Mouse (Mus musculus) heart, embryonic 14.5 days (tissue): ENCODE measurements at regions not wholly inside any gene's neighbourhood (a gene's known extent, or its start where the extent isn't known, plus 50 kb on each side); places are given as distances from the start of the nearest gene placed in this dataset.

ENCODE experiments used
- ATAC-seq: fragments of 200-750 bp; cut with Nextera tagmentation; 2 replicates; pipeline ENCODE4 v1.8.0; 2017; ENCODE audit warnings: low read depth, moderate TSS enrichment; ENCODE audit not compliant: insufficient number of reproducible peaks, insufficient read depth, low FRiP score
- H3K27ac ChIP-seq, 2 experiments: fragments of 200-500 bp in 1 of 2; fragments of 300-500 bp in 1 of 2; sonication (generic) in 1 of 2; replicated peaks in 1 of 2; 2 replicates each; pipeline ENCODE4 v1.5.1; 2012 to 2014; ENCODE audit warnings: low read depth in 2 of 2, low read length in 2 of 2, control low read depth in 1 of 2, mild to moderate bottlenecking in 1 of 2, mixed read lengths in 1 of 2; ENCODE audit not compliant: control insufficient read depth in 1 of 2, insufficient read depth in 1 of 2
- H3K27me3 ChIP-seq: fragments of 300-500 bp; sonication (generic); 2 replicates; pipeline ENCODE4 v1.6.1; 2014; ENCODE audit warnings: mild to moderate bottlenecking, low read length, control low read depth; ENCODE audit not compliant: control insufficient read depth, insufficient read depth
- H3K36me3 ChIP-seq: fragments of 300-500 bp; sonication (generic); 2 replicates; pipeline ENCODE4 v1.6.1; 2014; ENCODE audit warnings: mild to moderate bottlenecking, control low read depth, low read length, mixed read lengths; ENCODE audit not compliant: control insufficient read depth, insufficient read depth
- H3K4me1 ChIP-seq, 2 experiments: fragments of 200-500 bp in 1 of 2; fragments of 300-500 bp in 1 of 2; sonication (generic) in 1 of 2; 2 replicates each; pipeline ENCODE4 v1.6.1; 2012 to 2014; ENCODE audit warnings: low read length in 2 of 2, control low read depth in 1 of 2, mixed read lengths in 1 of 2; ENCODE audit not compliant: control insufficient read depth in 2 of 2, insufficient read depth in 2 of 2
- H3K4me2 ChIP-seq: fragments of 300-500 bp; sonication (generic); 2 replicates; pipeline ENCODE4 v1.6.1; 2014; ENCODE audit warnings: mild to moderate bottlenecking, low read length
- H3K4me3 ChIP-seq, 2 experiments: fragments of 200-500 bp in 1 of 2; fragments of 300-500 bp in 1 of 2; sonication (generic) in 1 of 2; 2 replicates each; pipeline ENCODE4 v1.5.1; 2012 to 2014; ENCODE audit warnings: low read length in 2 of 2, mild to moderate bottlenecking in 2 of 2, control low read depth in 1 of 2, low read depth in 1 of 2, moderate library complexity in 1 of 2; ENCODE audit not compliant: control insufficient read depth in 1 of 2, insufficient read depth in 1 of 2
- H3K9ac ChIP-seq: fragments of 300-500 bp; sonication (generic); 2 replicates; pipeline ENCODE4 v1.6.1; 2014; ENCODE audit warnings: mild to moderate bottlenecking, low read length
- H3K9me3 ChIP-seq: fragments of 300-500 bp; sonication (generic); 2 replicates; pipeline ENCODE4 v1.6.1; 2016; ENCODE audit warnings: low read length, control low read depth; ENCODE audit not compliant: control insufficient read depth
- WGBS: fragments of 180-500 bp; shearing (Covaris S2); extraction: QIAGEN DNeasy Blood & Tissue Kit; methylation state at CpG from one replicate; pipeline ENCODE4 v1.1.7; 2014; 5-methylcytosine and 5-hydroxymethylcytosine counted together

GRCm38 (mm10) chr4:29135685-29136385, 322.9 kb downstream of the Epha7 start:
- H3K36me3 ChIP-seq: no peaks in the 10 kb centered on the region
- H3K4me2 ChIP-seq: no peak overlapping the region
- H3K9ac ChIP-seq: no peak overlapping the region
- H3K9me3 ChIP-seq: no peaks in the 10 kb centered on the region
- no peak for ATAC-seq
- no peaks in the 10 kb centered on the region for H3K27me3 ChIP-seq
- peaks cover 3 to 6% of the 10 kb centered on the region in 2 experiments; a peak in 2 of 4 replicates for H3K4me1 ChIP-seq
- WGBS: 41% methylated on average over 5 of the region's 5 CpGs
- no peak overlapping the region for H3K4me3 ChIP-seq
- no peak overlapping the region for H3K27ac ChIP-seq

DNA sequence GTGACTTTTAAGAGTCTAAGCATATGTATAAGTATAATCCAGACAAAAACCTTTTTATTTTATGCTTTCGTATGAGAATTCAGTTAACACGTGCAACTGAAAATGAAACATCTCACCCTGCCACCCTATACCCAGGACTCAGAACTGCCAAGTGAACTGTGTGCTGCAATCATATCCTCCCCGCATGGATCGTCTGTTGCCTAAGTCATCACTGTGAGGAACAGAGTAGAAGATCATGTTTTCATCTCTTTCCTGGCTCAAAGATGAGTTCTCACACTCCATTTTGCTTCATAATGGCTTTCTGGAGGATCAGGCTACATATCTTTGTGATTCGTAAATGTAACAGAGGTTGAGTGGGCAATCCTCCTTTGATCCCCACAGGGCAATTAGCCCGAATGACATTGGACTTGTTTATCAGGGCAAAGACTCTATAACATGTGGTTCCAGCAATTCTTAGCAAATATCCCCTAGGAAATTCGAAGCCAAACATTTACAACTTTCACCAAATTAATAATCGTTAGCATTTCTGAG, 325.9 kb downstream of the Epha7 start:
- 85% methylated on average over 8 of the region's 8 CpGs for WGBS

DNA sequence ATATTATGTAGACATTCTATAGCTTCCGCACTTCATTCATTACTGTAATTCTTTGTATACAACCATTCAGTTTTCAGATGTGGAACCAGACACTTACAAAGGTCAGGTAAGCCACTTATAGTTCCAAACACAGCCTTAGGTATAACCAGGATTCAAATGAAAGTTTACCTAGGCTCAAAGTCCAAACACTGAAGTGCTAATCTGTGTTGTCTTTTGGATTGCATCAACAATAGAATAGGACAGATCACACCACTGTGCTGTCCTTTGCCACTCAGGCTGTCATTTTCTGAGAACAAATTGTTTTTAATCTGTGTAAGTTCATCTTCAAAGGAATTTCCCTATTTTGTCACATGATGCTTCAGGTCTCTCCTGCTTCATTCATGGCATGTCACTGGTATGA, 330.5 kb downstream of the Epha7 start:
- Histone ChIP-seq H3K4me2 (no peak overlapping the region), H3K4me3 (no peak overlapping the region), H3K27ac (no peak overlapping the region), H3K36me3 (no peaks in the 10 kb centered on the region), H3K9ac (no peak overlapping the region), H3K9me3 (no peaks in the 10 kb centered on the region), H3K27me3 (no peaks in the 10 kb centered on the region), H3K4me1 (no peaks in the 10 kb centered on the region)
- 97% methylated on average over 1 of the region's 1 CpGs for WGBS
- no peak for ATAC-seq

More for the DNA sequence above, 325.9 kb downstream of the Epha7 start:
- Histone ChIP-seq H3K4me1 (no peaks in the 10 kb centered on the region), H3K27ac (no peak overlapping the region), H3K4me3 (no peak overlapping the region), H3K4me2 (no peak overlapping the region), H3K36me3 (no peaks in the 10 kb centered on the region), H3K9me3 (no peaks in the 10 kb centered on the region), H3K9ac (no peak overlapping the region), H3K27me3 (no peaks in the 10 kb centered on the region)
- no peak for ATAC-seq

DNA sequence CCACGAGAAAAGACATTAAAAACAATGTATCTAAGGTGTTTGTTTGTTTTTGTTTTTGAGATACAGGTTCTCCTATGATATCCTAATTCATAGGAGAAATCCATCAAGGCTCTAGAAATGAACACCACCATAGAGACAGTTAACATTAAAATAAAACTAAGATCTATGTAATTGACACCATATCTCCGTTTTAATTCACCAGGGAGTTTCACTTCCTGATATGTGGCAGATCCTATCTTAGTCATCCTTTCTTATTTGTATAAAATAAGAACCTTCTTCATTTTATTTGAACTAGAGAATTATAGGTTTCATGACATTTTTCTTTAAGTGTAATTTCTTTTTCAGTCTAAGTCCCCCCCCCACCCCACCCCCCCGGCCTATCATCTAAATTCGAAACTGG, 332.3 kb downstream of the Epha7 start:
- Histone ChIP-seq H3K27me3 (no peaks in the 10 kb centered on the region), H3K36me3 (no peaks in the 10 kb centered on the region), H3K4me3 (no peak overlapping the region), H3K27ac (no peak overlapping the region), H3K9ac (no peak overlapping the region), H3K9me3 (no peaks in the 10 kb centered on the region), H3K4me1 (no peaks in the 10 kb centered on the region), H3K4me2 (no peak overlapping the region)
- ATAC-seq: no peak
- 89% methylated on average over 4 of the region's 4 CpGs for WGBS

GRCm38 (mm10) chr4:29152134-29152867, 339.4 kb downstream of the Epha7 start:
- Histone ChIP-seq H3K9me3 (no peaks in the 10 kb centered on the region), H3K9ac (no peak overlapping the region), H3K4me3 (no peak overlapping the region), H3K36me3 (no peaks in the 10 kb centered on the region), H3K27me3 (no peaks in the 10 kb centered on the region), H3K4me1 (no peaks in the 10 kb centered on the region), H3K4me2 (no peak overlapping the region), H3K27ac (no peak overlapping the region)
- WGBS: 76% methylated on average over 6 of the region's 6 CpGs
- ATAC-seq: no peak

GRCm38 (mm10) chr4:29182494-29182893, 369.6 kb downstream of the Epha7 start:
- Histone ChIP-seq H3K27me3 (no peaks in the 10 kb centered on the region), H3K4me3 (no peak overlapping the region), H3K27ac (no peak overlapping the region), H3K9me3 (peaks cover 6% of the 10 kb centered on the region), H3K9ac (no peak overlapping the region), H3K4me2 (no peak overlapping the region), H3K4me1 (no peaks in the 10 kb centered on the region), H3K36me3 (no peaks in the 10 kb centered on the region)
- no peak for ATAC-seq
- 75% methylated on average over 2 of the region's 2 CpGs for WGBS

GRCm38 (mm10) chr4:29183411-29183810, 370.5 kb downstream of the Epha7 start:
- Histone ChIP-seq H3K9ac (no peak overlapping the region), H3K27me3 (no peaks in the 10 kb centered on the region), H3K36me3 (no peaks in the 10 kb centered on the region), H3K4me2 (no peak overlapping the region), H3K27ac (no peak overlapping the region), H3K9me3 (peaks cover 6% of the 10 kb centered on the region), H3K4me1 (no peaks in the 10 kb centered on the region), H3K4me3 (no peak overlapping the region)
- ATAC-seq: no peak
